Mouse (Mus musculus): Measurements from ENCODE around the gene Nrip3.

GRCm38 (mm10) chr7:109712198-109712597 lies 69.6 kb downstream of the Nrip3 start:
- TF ChIP-seq POLR2A (IDR thresholded peaks at IDR 0.05; ENCODE audit: borderline replicate concordance, low read depth, low read length) = no peak
- no peak for TF ChIP-seq CTCF (IDR thresholded peaks at IDR 0.05; ENCODE audit: low read depth, low read length)

All from bone marrow macrophage, adult 2 months (primary cell).